Mouse (Mus musculus): ENCODE measurements around the gene 1700001C19Rik. TPM values are rescaled to one million over a fixed set of nuclear protein-coding genes. Genes with fewer than 3 reads are reported as not detected.
"Not testable (repeated sequence)": the region's sequence is repeated elsewhere in the genome, so short reads cannot be mapped to it uniquely, and the experiment has no call there.

The 1700001C19Rik gene
- total RNA-seq, 1 experiment from 2014 or later, result not detected

DNA sequence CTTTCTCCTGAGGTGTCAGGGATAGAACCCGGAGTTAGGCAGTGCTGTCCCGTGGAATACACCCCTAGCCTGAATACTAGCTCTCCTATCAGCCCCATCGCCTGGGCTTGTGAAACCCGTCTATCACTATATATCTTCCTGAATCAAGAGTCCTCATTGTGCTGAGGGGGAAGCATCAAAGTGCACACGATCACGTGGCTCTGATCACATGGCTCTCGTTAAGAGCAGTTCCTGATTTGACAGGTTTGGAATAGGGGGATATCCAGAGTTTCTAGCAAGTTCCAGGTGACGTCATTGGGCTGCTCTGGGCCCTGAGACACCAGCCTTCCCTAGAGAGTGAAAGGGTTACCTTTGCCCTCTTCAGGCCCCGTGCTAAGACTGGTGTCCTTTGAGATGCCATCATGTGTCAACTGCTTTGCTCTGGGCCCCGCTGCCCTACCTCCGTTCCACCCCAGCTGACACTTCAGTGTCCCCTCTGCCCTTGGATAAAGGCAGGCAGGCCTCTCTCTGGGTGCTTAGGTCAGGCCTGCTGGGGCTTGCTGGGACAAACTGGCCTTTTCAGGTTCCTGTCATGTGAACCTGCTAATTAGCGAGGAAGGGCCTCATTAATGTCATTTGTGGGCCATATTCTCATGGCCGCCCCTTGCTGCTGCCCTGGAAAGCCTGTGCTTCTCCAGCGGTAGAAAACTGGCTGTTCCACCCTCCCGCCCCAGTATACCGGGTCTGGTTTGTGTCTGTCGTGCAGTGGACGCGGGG is 4.3 kb upstream of the 1700001C19Rik start:
- ATAC-seq (ENCODE audit: extremely low read depth, insufficient number of reproducible peaks, low FRiP score, poor library complexity, severe bottlenecking), result no peak

- no peak for ATAC-seq (ENCODE audit: extremely low read depth, insufficient number of reproducible peaks, low FRiP score, poor library complexity, severe bottlenecking)
Measured at GRCm38 (mm10) chr17:47440359-47440890, 3.2 kb upstream of the 1700001C19Rik start.

DNA sequence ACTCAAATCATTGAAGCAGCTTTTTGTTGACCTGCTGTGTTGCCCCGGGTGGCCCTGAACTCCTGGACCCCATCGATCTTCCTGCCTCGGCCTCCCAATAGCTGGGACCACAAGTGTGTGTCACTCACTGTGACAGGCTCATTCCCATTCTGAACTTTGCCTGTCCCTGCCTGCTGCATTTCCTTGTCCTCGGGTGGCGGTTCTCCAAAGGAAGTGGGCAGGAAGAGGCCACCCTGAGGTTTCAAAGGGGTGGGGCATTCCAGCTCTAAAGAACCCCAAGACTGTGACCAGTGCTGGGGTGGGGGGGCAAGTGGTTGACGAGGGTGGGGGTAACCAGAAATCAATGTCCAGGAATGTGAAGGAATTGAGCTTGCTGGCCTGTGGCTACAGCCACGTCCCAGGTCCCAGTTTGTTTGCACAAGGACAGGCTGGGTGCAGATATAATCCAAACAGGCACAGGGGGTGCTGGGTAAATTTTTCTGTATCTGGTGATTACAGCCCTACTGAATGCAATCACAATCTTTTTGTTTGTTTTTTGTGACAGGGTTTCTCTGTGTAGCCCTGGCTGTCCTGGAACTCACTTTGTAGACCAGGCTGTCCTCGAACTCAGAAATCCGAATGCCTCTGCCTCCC is 2.3 kb upstream of the 1700001C19Rik start:
- ATAC-seq (ENCODE audit: extremely low read depth, insufficient number of reproducible peaks, low FRiP score, poor library complexity, severe bottlenecking), result no peak

- no peak for ATAC-seq (ENCODE audit: extremely low read depth, insufficient number of reproducible peaks, low FRiP score, poor library complexity, severe bottlenecking)
Measured at GRCm38 (mm10) chr17:47438611-47439010, 1.4 kb upstream of the 1700001C19Rik start.

DNA sequence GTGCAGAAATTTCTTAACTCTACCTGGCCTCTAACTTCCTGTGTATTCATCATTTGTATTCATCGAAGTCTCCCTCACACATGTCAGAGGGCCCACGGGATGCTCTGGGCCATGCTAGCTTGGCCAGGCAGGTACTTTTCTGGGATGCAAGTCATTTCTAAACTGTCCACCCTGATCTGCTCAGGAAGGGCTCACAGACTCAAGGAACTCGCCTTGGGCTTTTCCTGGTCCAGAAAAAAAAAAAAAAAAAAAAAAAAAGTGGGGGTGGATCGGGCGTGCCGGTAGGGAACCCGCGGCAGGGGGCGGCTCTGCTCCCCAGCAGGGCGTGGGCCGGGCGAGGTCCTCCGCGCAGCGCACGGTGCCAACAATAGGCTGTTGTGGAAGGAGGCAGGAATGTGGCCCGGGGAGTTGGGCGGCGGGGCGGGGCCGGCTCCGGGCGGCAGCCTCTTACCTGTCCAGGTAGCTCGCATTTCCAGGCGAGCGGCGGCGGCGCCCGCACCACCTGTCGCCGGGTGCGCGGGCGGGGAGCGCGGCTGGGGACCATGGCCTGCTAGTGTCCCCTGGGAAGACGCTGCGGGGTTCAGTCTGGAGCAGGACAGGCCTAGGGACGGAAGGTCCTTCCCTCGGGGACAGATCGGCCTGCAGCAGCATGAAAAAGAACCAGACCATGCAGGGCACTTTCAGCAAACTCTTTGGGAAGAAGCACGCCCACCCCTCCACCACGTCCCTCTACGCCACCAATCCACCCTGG is 845 bp downstream of the 1700001C19Rik start, which contains the start of gene AI661453:
TSS of gene AI661453 (plus strand) at position 460 of the 751 bp plus-strand sequence.
- ATAC-seq (ENCODE audit: extremely low read depth, insufficient number of reproducible peaks, low FRiP score, poor library complexity, severe bottlenecking), result no peak

DNA sequence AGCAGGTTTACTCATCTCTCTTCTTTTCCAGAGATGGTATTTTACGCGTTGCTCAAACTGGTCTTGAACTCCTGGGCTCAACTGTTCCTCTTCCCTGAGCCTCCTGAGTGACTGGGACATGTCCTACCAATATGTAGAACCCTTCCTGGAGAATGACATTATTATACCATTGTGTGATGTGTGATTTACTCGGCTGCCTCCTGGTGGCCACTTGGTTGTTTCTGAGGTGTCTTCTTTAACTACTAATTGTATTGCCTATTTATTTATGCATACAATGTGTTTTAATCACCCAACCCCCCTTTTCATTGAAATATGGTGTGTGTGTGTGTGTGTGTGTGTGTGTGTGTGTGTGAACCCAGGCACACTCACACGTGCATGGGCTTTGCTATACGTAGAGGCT is 6.4 kb downstream of the 1700001C19Rik start:
- no peak for ATAC-seq (ENCODE audit: extremely low read depth, insufficient number of reproducible peaks, low FRiP score, poor library complexity, severe bottlenecking)

DNA sequence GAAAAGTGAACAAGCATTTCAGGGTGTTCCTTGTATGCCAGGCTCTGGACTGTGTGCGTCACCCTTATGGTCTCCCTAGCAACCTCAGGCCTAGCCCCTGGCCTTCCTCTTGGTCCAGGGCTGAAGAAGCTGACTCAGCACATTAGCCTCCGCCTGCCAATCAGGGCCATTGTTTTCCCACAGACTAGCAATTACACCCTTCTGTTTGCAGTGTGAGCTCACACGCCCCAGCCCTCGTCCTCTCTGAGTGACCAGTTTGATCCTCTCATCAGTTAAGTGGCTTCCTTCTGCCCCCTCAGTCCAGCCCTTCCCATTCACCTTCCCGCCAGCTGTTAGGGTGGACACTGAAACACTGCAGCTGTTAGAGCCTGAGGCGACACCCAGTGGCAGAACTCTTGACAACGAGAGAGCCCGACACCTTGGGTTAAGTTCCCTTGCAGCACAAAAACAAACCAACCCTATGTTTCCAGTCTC is 8.3 kb downstream of the 1700001C19Rik start:
- no peak for ATAC-seq (ENCODE audit: extremely low read depth, insufficient number of reproducible peaks, low FRiP score, poor library complexity, severe bottlenecking)

DNA sequence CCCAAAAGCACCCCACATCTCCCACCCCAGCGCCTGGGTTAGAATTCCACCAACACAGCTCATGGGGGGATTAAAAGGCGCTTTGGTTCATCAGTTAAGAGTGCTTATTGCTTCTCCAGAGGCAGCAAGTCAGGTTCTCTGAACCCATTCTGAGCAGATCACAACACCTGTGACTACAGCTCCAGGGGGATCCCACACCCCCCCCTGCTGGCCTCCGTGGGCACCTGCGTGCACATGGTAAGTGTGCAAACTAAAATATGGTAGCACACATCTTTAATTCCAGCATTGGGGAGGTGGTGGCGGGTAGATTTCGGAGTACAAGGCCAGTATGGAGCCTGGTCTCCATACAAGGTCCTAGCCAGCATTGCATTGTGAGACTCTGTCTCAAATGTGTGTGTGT is 9.9 kb downstream of the 1700001C19Rik start:
- no peak for ATAC-seq (ENCODE audit: extremely low read depth, insufficient number of reproducible peaks, low FRiP score, poor library complexity, severe bottlenecking)

- no peak for ATAC-seq (ENCODE audit: extremely low read depth, insufficient number of reproducible peaks, low FRiP score, poor library complexity, severe bottlenecking)
Measured at GRCm38 (mm10) chr17:47424186-47424585, 13.0 kb downstream of the 1700001C19Rik start.

DNA sequence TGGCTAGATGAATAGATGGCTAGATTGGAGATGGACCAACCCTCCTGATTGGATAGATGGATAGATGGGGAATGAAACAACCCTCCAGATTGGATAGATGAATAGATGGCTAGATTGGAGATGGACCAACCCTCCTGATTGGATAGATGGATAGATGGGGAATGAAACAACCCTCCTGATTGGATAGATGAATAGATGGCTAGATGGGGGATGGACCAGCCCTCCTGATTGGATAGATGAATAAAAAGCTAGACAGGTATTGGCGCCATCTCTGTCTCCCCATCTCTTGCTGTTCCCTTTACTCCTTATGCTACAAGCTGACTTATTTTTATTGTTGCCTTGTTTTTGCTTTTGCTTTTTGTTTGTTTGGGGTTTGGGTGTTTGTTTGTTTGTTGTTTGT is 14.6 kb downstream of the 1700001C19Rik start:
- ATAC-seq (ENCODE audit: extremely low read depth, insufficient number of reproducible peaks, low FRiP score, poor library complexity, severe bottlenecking), result not testable (repeated sequence)

DNA sequence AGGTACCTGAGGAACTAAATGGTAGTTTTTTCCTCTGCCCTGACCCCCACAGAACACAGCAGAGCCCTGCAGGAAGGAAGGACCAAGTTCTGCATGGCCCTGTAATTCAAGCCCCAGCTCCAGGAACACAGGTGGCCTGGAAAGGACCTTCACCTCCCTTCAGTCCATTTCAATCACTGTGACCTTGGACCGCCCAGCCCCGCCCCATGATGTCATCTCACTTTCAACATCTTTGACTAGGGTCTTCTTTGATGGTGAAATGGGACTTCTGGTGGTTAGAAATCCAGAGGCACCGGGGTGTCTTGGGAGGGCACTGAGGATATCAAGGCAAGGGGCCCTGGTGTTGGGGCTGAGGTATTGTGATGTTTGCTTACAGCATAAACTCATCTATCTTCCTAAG is 15.6 kb downstream of the 1700001C19Rik start:
- no peak for ATAC-seq (ENCODE audit: extremely low read depth, insufficient number of reproducible peaks, low FRiP score, poor library complexity, severe bottlenecking)

- no peak for ATAC-seq (ENCODE audit: extremely low read depth, insufficient number of reproducible peaks, low FRiP score, poor library complexity, severe bottlenecking)
Measured at GRCm38 (mm10) chr17:47420195-47420594, 17.0 kb downstream of the 1700001C19Rik start.

DNA sequence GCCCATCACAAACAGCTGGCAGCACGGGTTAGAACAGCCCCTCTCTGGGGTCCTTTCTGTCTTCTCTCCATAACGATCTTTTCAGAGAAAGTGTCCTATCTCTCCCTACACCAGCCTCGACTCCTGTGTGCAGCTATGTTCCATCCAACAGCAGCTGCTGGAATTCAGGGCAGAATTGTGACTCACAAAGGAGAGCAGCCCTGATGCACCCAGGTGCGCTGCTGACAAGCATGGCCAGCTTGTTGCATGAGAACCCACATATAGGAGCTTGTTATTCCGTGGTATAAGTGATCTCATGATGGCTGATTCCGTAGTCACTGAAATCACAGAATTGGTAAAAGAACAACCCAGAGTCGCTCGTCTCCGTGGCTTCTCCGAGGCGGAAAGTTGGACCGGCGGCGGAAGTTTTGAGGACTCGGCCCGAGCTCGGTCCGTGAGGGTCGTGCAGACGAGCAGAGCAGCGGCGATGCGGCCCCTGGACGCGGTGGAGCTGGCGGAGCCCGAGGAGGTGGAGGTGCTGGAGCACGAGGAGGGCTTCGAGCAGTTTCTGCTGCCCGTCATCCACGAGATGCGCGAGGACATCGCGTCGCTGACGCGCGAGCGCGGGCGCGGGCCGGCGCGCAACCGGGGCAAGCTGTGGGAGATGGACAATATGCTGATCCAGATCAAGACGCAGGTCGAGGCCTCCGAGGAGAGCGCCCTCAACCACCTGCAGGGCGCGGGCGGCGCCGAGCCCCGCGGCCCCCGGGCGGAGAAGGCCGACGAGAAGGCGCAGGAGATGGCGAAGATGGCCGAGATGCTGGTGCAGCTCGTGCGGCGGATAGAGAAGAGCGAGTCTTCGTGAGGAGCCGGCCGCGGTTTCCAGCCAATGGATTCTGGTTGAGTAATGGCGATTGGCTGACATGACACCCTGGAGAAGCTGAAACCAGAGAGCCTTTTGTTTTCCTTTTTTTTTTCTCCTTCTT is 27.0 kb downstream of the 1700001C19Rik start:
- ATAC-seq (ENCODE audit: extremely low read depth, insufficient number of reproducible peaks, low FRiP score, poor library complexity, severe bottlenecking), result 0 out of 2 replicates have a peak, but pooled peaks have one; percentile 17

- peak; percentile 45; the same call in 1 of the 2 replicates for ATAC-seq (ENCODE audit: extremely low read depth, insufficient number of reproducible peaks, low FRiP score, poor library complexity, severe bottlenecking)
Measured at GRCm38 (mm10) chr17:47408558-47408898, 28.6 kb downstream of the 1700001C19Rik start.

GRCm38 (mm10) chr17:47407717-47408557 is 29.2 kb downstream of the 1700001C19Rik start:
- ATAC-seq (ENCODE audit: extremely low read depth, insufficient number of reproducible peaks, low FRiP score, poor library complexity, severe bottlenecking), result no peak

DNA sequence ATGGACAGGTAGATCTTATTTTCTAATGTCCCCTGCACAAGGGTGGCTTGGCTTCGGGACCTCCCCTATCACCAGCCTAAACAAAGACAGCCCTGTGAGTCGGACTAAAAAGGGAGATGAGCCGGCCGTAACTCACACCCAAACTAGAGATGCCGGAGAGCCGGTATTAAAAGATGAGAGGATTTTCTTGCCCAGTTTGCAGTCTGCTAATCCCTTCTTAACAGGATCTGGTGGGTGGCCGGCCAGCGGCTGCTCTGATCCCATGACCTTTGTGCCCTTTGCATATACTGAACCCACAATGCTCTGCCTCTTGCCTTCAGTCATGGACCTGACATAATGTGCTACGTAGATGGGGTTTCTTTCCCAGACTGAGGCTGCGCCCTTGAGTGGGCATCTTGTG is 36.7 kb downstream of the 1700001C19Rik start, which contains the start of gene Guca1a:
TSS of gene Guca1a (minus strand) at position 134 of the 400 bp plus-strand sequence.
- no peak for ATAC-seq (ENCODE audit: extremely low read depth, insufficient number of reproducible peaks, low FRiP score, poor library complexity, severe bottlenecking)

GRCm38 (mm10) chr17:47399091-47399490 is 38.1 kb downstream of the 1700001C19Rik start:
- no peak for ATAC-seq (ENCODE audit: extremely low read depth, insufficient number of reproducible peaks, low FRiP score, poor library complexity, severe bottlenecking)
